Mouse (Mus musculus) left cerebral cortex, adult 8-10 months (tissue): ENCODE measurements at regions not wholly inside any gene's neighbourhood (a gene's known extent, or its start where the extent isn't known, plus 50 kb on each side); places are given as distances from the start of the nearest gene placed in this dataset.

Experiments
- DNase-seq, 2 experiments: peaks; one replicate each; pipeline ENCODE4 v3.0.0; 2022; ENCODE audit warnings: low spot score in 2 of 2

- DNase-seq = peak in 1 of 2 experiments; percentile 9
Observed at GRCm38 (mm10) chrX:5873464-5873863, 173.8 kb upstream of the Nudt11 start.

- DNase-seq = no peak
Observed at GRCm38 (mm10) chrX:5917203-5917602, 130.1 kb upstream of the Nudt11 start.

GRCm38 (mm10) chrX:5933517-5933916, 113.7 kb upstream of the Nudt11 start:
- no peak for DNase-seq

GRCm38 (mm10) chrX:5941956-5942355, 105.3 kb upstream of the Nudt11 start:
- no peak for DNase-seq
